Mouse (Mus musculus) layer of hippocampus, adult 11-12 months (tissue): ENCODE results near the gene Maml1.

Experiments
- DNase-seq: peaks from one replicate; pipeline ENCODE4 v3.0.0; 2022; ENCODE audit warnings: low spot score

Gene Maml1

GRCm38 (mm10) chr11:50240235-50240911, 51.7 kb downstream of the Maml1 start:
- peak; percentile 28 for DNase-seq

DNA sequence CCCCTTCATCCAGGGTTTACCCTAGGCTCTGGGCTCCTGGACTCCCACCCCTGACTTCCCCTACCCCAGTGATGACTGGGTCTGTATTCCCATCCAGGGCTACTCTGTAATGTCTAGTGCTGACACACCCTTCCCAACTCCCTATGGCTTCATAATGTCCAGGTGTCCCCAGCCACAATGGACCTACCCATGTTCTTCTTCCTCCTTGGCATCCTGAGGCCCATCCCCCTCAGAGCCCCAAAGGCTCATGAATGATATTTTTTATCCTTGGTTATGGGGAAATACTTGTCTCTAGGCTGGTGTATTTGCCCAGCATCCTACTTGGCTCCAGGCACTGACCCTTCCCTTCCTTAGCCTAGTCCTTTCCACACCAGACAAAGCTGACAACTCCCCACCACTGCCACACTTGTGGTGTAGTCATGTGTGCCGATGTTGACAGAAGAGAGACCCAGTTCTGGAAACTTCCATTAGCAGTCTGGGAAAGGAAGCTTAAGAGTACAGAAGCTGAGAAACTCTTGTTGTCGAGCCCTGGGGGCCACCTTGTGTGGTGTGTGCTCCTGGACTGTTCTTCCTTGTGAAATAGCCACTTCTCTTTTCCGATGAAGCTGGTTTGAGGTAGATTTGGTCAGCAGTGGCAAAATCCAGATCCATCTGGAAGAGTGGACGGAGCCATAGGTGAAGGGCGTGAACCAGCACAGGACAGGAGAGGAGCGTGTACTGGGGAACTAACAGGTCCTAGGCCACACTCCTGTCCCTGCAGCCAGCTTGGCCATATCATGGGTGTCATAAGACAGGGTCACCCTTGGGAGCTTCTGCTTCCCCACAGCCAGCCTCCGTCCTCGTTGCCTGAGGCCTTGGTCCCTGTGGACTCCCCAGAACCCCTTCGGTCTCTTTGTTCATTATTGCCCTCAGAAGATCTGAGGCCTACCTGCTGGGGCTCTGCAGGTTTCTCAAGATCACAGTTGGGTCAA, 53.0 kb downstream of the Maml1 start:
- DNase-seq: no peak

DNA sequence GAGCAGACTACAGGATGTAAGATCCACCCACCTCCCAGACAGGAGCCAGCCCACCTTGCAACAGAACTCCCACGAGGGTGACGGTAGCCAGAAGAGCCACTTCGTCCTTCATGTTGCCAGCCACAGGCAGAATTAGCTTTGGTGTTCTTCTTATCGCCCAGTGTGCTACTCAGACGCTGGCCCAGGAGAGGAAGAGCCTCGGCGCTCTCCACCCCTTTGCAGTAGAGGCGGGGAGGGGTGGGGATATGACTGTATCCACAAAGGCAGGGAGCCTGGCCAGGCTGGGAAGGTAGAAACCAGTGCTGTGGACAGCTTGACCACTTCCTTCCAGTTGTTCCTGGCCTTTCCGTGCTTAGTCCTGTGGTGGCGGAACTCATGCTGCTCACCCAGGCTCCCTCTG, 53.8 kb downstream of the Maml1 start, which contains the start of gene Ltc4s:
Gene Ltc4s (minus strand): TSS at position 293 of the 400 bp plus-strand sequence.
- peak; percentile 39 for DNase-seq

DNA sequence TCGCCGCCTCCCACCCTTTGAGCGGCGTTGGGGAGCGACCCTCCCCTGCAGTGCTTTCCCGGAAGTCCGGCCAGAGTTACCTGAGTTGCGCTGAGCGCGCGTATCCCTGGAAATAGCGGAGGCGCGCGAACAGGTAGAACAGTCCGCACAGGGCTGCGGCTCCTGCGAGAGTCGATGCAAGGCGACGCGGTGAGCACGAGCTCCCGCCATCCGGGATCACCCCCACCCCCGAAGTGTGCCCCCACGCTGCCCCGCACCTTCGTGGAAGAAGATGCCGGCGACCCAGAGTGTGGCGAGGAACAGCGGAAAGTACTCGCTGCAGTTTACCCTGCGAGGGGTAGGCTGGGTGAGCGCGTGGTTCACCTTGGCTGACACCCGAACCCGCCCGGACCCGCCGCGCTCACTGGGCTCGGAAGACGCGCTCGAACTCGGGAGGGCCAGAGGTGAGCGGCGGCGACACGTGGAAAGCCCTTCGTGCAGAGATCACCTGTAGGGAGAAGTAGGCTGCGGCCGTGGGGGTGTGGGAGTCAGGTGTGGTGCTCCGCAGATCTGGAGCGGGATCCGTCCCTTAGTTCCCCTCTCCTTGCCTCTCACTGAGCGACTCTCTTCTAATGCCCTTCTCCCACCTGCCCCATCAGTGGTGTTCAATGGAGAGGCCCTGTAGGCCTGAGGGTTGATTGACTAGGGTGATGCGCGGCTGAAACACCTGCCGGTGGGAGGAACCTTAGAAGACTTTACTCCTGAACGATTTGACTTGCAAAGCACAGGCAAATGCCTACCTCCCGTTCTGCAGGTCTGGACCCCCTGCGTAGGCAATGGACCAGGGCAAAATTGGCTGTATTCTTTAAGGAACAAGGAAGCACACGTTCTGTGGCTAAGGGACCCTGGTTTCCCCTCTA, 54.9 kb downstream of the Maml1 start:
- no peak for DNase-seq

DNA sequence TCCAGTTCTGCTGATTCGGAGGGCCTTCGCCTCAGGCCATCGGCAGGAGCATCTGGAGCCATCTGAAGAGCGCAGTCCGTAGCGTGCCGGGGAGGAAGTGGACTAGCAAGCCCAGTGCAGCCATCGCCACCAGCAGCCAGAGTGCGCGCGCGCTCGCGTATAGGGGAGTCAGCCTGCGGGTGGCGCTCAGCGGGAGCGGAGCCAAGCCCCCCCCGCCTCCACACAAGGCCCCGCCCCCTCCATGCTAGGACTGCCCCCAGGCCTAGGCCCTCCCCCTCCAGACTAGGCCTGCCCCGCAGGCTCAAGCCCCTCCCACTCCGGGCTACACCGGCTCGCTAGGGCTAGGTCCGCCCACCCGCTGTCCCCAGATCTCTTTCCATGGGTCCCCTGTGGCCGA, 55.6 kb downstream of the Maml1 start:
- peak; percentile 89 for DNase-seq

DNA sequence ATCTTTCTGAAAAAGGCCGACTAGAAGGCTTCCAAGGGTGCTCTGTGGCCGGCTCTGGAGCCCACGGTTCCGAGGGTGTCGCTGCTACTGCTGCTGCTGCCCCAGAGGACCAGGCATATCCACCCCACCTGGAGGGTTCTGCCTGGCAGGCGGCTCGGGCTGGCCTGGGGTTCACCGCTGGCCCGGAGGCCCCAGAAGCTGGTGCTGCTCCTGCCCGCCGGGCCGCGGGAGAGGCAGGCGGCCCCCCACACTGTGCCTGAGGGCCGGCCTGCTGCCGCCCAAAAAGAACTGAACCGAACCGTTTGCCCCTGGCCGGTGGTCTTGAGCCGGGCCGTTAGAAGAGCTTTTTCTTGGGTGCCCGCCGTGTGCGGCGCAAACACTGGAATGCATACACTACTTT, 57.5 kb downstream of the Maml1 start:
- DNase-seq: no peak

DNA sequence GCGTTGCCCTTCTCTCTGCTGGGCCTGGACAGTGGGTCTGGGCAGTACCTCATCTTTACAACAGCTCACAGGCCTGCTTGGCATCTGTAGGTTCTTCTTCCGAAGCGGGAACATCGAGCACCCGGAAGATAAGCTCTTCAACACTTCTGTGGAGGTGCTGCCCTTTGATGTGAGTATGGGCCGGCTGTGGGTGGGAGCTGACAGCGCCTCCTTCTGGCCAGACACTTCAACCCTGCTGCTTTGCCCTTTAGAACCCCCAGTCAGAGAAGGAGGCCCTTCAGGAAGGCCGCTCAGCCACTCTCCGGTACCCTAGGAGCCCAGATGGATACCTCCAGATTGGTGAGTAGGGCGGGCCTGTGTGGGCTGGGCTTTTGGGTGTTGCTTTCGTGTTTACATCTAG, 58.1 kb downstream of the Maml1 start:
- DNase-seq: peak; percentile 12

DNA sequence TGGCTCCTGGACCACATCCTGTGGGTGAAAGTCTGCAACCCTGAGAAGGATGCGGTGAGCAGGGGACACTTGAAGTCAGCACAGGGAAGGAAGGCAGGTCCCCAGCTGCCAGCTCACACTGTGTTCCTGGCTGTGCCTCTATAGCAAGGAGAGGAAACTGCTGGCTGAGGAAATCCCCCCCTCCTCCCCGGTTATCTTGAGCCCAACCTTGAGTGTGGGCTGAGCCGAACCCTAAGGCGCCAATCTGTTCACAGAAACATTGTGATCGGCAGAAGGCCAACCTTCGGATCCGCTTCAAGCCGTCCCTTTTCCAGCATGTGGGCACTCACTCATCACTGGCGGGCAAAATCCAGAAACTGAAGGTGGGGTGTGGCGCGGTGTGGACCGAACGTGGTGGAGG, 59.1 kb downstream of the Maml1 start:
- peak; percentile 30 for DNase-seq

- DNase-seq: peak; percentile 74
Measured at GRCm38 (mm10) chr11:50231411-50231810, 60.7 kb downstream of the Maml1 start.

DNA sequence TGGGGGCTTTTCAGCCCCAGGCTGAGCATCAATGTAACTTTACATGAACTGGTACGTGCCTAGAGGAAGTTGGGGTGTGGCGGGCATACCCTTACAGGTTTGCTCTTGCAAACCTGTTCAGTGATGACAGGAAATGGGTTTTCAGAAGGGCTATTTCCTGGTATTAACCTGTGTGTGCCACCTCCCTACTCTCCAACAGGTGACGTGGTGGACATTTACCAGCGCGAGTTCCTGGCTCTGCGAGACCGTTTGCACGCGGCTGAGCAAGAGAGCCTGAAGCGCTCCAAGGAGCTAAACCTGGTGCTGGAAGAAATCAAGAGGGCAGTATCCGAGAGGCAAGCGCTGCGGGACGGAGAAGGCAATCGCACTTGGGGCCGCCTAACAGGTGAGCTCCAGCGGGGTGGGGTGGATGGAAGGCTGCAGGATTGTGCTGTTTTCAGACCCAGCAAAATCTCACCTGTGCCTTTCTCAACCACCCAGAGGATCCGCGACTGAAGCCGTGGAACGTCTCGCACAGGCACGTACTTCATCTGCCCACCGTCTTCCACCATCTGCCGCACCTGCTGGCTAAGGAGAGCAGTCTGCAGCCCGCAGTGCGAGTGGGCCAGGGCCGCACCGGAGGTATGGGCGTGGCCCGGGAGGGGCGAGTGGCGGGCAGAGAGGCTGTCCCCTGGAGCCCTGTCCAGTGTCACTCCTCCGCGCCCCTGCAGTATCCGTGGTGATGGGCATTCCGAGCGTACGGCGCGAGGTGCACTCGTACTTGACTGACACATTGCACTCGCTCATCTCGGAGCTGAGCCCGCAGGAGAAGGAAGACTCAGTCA, 61.4 kb downstream of the Maml1 start:
- DNase-seq: peak; percentile 32

GRCm38 (mm10) chr11:50229252-50229910, 62.7 kb downstream of the Maml1 start:
- no peak for DNase-seq

GRCm38 (mm10) chr11:50228772-50229171, 63.3 kb downstream of the Maml1 start:
- no peak for DNase-seq

DNA sequence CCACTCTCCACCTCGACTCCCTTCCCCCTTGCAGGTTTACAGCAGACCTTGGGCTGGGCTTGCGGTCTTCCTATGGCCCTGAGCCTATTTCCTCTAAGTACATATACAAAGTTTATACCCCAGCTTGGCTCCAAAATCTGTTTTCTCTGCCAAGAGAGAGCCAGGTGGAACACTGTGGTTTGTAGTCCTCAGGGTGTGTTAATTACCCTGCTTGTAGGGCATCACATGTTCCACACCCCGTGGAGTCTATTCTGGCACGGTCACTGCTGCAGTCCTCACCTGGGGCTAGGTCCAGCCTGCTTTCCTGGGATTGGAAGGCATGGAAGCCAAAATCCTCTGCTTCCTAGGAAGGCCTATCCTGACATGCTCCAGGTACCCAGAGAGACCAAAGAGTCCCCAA, 64.4 kb downstream of the Maml1 start:
- DNase-seq: no peak

GRCm38 (mm10) chr11:50227226-50227625, 64.9 kb downstream of the Maml1 start:
- no peak for DNase-seq

DNA sequence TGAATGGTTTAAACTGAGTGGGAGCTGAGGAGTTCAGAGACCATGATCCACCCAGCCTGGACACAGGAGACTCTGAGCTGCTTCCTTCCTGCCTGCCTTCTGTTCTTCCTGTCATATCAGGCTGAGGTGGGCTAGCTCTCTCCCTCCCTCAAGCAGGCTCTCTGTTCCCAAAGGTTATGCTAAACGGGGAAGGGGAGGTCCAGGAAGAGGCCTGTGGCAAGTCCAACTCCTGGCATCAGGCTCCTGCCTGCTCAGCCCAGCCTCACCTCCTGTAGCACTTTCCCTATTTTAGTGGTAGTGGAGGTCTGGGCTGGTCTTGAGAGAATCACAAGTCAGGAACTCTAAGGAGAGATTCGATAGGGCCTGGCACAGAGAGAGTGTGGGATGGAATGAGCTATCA, 65.7 kb downstream of the Maml1 start:
- DNase-seq: no peak

GRCm38 (mm10) chr11:50225611-50226378, 66.3 kb downstream of the Maml1 start:
- no peak for DNase-seq

- DNase-seq: peak; percentile 86
Measured at GRCm38 (mm10) chr11:50224671-50225530, 67.2 kb downstream of the Maml1 start.

- DNase-seq: no peak
Measured at GRCm38 (mm10) chr11:50223783-50224662, 68.1 kb downstream of the Maml1 start.
